Mouse (Mus musculus): Measurements from ENCODE around the gene Pias4.

DNA sequence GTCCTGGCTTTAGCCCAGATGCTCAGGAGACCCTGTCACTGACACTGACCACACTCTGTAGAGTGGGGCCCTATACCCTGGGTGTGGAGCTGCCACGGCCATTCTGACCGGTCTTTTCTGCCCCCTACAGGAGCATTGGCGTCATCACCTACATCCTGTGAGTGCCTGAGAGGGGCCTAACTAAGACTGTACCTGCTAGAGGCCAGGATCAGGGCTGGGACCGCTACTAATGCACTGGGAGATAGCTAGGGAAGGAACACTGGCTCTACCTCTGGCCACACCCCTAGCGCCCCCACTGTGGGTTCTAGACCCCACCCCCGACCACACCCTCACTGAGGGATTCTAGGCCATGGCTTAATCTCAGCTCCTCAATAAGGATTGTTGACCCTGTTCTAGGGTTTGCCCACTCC lies 23.2 kb upstream of the Pias4 start:
- TF ChIP-seq E2F4 (IDR thresholded peaks at IDR 0.05; ENCODE audit: borderline replicate concordance, low read depth, low read length) (no peak), GATA1 (IDR thresholded peaks at IDR 0.05; ENCODE audit: low read depth, low read length) (no peak), CTCF (IDR thresholded peaks at IDR 0.05 in 2 of 3, conservative IDR thresholded peaks at IDR 0.05 in 1 of 3; ENCODE audit: control insufficient read depth in 1 of 3, insufficient read depth in 1 of 3, low read depth in 2 of 3, low read length in 3 of 3, poor library complexity in 1 of 3, severe bottlenecking in 1 of 3) (peak; percentile 22 to 39 (median 35)), RCOR1 (IDR thresholded peaks at IDR 0.05; ENCODE audit: low read depth, low read length) (no peak), MAFK (IDR thresholded peaks at IDR 0.05; ENCODE audit: borderline replicate concordance, low read depth, low read length) (no peak), KAT2A (conservative IDR thresholded peaks at IDR 0.05; ENCODE audit: low read depth, low read length) (no peak), EP300 (IDR thresholded peaks at IDR 0.05; ENCODE audit: low read depth in 1 of 2, low read length in 2 of 2) (no peak), HCFC1 (IDR thresholded peaks at IDR 0.05; ENCODE audit: low read depth, low read length) (no peak), POLR2A (IDR thresholded peaks at IDR 0.05; ENCODE audit: control insufficient read depth in 1 of 2, insufficient read depth in 1 of 2, low read depth in 1 of 2, low read length in 2 of 2, poor library complexity in 1 of 2) (no peak), CHD2 (IDR thresholded peaks at IDR 0.05; ENCODE audit: low read length) (no peak)

Measured in MEL (cell line).